Mouse (Mus musculus) E14TG2a.4 (cell line): ENCODE measurements around the gene Map7.

Experiments
- CTCF ChIP-seq: conservative IDR thresholded peaks from 2 replicates; pipeline ENCODE4 v1.5.1; 2014; ENCODE audit warnings: low read length
- NANOG ChIP-seq: IDR thresholded peaks from 2 replicates; pipeline ENCODE4 v1.6.1; 2014; ENCODE audit warnings: borderline replicate concordance, low read length, mixed read lengths

GRCm38 (mm10) chr10:20255579-20255978 is 107.3 kb downstream of the Map7 start:
- TF ChIP-seq CTCF (no peak), NANOG (no peak)
